Mouse (Mus musculus) forebrain, embryonic 10.5 days (tissue): ENCODE data around the gene Fscn2. TPM values are rescaled to one million over a fixed set of nuclear protein-coding genes. Genes with fewer than 3 reads are reported as not detected.

Experiments used
- DNase-seq: peaks from one replicate; pipeline ENCODE4 v3.0.0-alpha.2; 2017; ENCODE audit warnings: low spot score; ENCODE audit errors: extremely low spot score
- H3K27ac ChIP-seq: fragments of 300-500 bp; sonication (generic); 2 replicates; pipeline ENCODE4 v1.5.1; 2016; ENCODE audit warnings: mild to moderate bottlenecking
- H3K27me3 ChIP-seq: fragments of 300-500 bp; sonication (generic); 2 replicates; pipeline ENCODE4 v1.6.1; 2016; ENCODE audit warnings: mild to moderate bottlenecking; ENCODE audit not compliant: poor library complexity, severe bottlenecking
- H3K36me3 ChIP-seq: fragments of 300-500 bp; sonication (generic); replicated peaks from 2 replicates; pipeline ENCODE4 v1.6.1; 2016; ENCODE audit warnings: mild to moderate bottlenecking, moderate library complexity
- H3K4me1 ChIP-seq: fragments of 300-500 bp; sonication (generic); 2 replicates; pipeline ENCODE4 v1.6.1; 2016
- H3K4me3 ChIP-seq: fragments of 300-500 bp; sonication (generic); 2 replicates; pipeline ENCODE4 v1.5.1; 2016; ENCODE audit warnings: mild to moderate bottlenecking, moderate library complexity
- H3K9me3 ChIP-seq: fragments of 300-500 bp; sonication (generic); 2 replicates; pipeline ENCODE4 v1.6.1; 2016; ENCODE audit warnings: mild to moderate bottlenecking, moderate library complexity
- WGBS: fragments of 180-500 bp; shearing (Covaris S2); methylation state at CpG from one replicate; pipeline ENCODE4 v1.1.7; 2016; 5-methylcytosine and 5-hydroxymethylcytosine counted together
- polyA plus RNA-seq: library from polyadenylated mRNA; unstranded; fragments of >200 nt; fragmentation: Nextera tagmentation; extraction: Ambion mirVana; gene quantifications from 2 replicates; pipeline ENCODE4 v1.2.1, GENCODE M21; 2016

Fscn2 gene
- polyA plus RNA-seq, 1 experiment from 2014 or later, result not detected

DNA sequence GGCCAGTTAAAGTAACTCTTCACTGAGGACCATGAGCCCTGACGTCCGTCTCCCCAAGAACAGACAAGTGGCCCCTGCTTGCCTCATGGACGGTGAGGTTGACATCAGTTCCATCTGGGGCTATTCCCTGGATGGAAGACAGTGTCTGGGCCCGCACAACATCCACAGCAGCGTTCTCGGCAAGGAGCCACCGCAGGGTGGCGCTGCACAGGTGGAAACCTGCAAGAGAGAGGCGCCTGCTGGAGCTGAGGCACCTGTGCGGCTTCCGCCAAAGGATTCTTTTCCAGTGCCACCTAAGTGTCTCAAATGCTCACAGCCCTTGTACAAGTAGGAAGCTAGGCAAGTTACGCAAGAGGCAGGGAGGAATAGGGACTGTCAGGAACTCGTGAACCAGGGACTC, 11.7 kb downstream of the Fscn2 start:
- Histone ChIP-seq H3K4me1 (peaks cover 24% of the 10 kb centered on the region), H3K4me3 (no peak overlapping the region), H3K36me3 (peaks cover 89% of the 10 kb centered on the region), H3K27ac (no peak overlapping the region), H3K27me3 (no peaks in the 10 kb centered on the region), H3K9me3 (no peaks in the 10 kb centered on the region)
- no peak for DNase-seq
- WGBS, result 64% methylated on average over 13 of the region's 13 CpGs

DNA sequence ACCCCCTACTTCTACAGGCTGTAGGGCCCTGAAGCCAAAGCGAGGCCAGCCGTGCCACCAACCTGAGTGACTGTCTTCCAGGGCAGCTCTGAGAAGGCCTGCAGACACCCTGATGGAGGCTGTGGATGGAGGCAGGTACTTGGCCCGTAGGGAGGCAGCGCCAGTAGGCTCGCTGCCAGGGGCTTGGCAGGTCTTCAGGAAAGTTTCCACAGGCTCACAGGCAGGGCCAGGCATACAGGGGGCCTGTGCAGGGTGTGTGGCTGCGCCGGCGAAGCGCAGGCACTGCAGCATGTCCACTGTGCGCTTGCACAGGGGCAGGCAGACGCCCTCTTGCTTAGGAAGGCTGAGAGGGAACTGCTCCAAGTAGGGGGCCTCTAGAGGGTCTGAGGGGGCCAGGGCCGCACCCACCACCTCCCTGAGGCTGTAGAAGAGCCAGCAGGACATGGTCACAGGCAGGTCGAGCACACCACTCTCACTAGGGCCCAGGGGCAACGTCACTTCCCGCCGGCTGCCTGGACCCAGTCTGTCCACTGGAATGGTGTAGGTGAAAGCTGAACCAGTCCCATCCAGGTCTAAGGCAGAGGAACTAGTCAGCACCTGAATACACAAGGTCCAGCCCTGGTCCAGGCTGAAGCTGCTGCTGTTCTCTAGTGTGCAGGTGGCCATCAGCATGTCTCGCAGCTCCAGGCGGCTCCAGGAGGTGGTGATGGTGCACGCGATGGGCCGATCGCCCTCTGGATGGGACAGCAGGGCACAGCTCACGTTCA, 12.7 kb downstream of the Fscn2 start:
- 0 out of 2 replicates have a peak overlapping the region, but pooled peaks have one; percentile 4 for H3K4me3 ChIP-seq
- H3K27me3 ChIP-seq, result no peaks in the 10 kb centered on the region
- no peak for DNase-seq
- no peak overlapping the region for H3K27ac ChIP-seq
- peaks cover 31% of the 10 kb centered on the region for H3K4me1 ChIP-seq
- H3K36me3 ChIP-seq, result peaks cover 82% of the 10 kb centered on the region
- no peaks in the 10 kb centered on the region for H3K9me3 ChIP-seq
- 93% methylated on average over 23 of the region's 23 CpGs for WGBS

- Histone ChIP-seq H3K27me3 (no peaks in the 10 kb centered on the region), H3K36me3 (peaks cover 74% of the 10 kb centered on the region), H3K9me3 (no peaks in the 10 kb centered on the region), H3K4me1 (peaks cover 30% of the 10 kb centered on the region), H3K4me3 (no peak overlapping the region), H3K27ac (no peak overlapping the region)
- DNase-seq, result no peak
- WGBS, result 94% methylated on average over 10 of the region's 10 CpGs
These were observed 14.0 kb downstream of the Fscn2 start for GRCm38 (mm10) chr11:120375324-120375723.

DNA sequence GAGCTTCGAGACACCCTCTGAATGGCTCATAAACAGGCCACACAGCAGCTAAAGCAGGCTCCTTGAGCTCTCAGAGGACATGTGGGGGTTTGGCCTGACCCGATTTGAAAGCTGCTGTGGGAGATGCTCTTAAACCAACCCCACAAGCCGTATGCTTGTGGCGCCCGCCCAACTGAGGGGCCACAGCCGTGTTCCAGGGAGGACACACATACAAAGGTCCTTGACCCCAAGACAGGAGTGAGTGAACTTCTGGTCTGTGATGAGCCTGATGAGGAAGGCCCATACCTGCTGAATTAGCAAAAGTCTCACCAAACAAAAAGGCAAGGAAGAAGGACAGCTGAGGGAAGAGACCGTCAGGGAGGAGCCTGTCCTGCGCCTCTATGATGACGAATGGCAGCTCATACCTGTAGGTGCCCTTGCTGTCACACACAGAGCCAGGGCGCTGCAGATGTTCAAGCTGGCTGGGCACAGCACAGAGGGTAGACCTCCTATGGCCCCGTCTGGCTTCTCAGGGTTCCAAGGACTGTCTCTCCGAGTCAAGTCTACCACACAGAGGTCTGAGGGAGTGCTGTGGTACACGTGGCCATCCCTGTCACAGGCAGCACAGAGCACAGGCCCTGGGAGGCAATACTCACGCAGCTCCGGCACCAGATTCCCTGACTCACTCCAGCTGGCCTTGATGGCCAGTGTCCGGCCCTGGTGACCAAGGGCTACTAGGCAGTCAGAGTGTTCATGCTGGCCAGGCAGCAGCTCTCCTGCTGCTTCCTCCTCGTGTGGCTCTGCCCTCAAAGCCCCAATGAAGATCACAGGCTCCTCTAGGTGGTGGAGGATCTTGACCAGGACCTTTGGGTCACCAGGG, 15.2 kb downstream of the Fscn2 start:
- H3K9me3 ChIP-seq, result no peaks in the 10 kb centered on the region
- DNase-seq, result no peak
- H3K27me3 ChIP-seq, result no peaks in the 10 kb centered on the region
- H3K36me3 ChIP-seq, result peaks cover 76% of the 10 kb centered on the region
- peaks cover 30% of the 10 kb centered on the region for H3K4me1 ChIP-seq
- WGBS, result 90% methylated on average over 17 of the region's 17 CpGs
- H3K27ac ChIP-seq, result no peak overlapping the region
- H3K4me3 ChIP-seq, result no peak overlapping the region

GRCm38 (mm10) chr11:120377337-120377736, 16.0 kb downstream of the Fscn2 start:
- H3K36me3 ChIP-seq, result peaks cover 76% of the 10 kb centered on the region
- peaks cover 30% of the 10 kb centered on the region for H3K4me1 ChIP-seq
- DNase-seq, result no peak
- peak overlapping the region; percentile 9; the same call in 1 of the 2 replicates for H3K27ac ChIP-seq
- H3K9me3 ChIP-seq, result no peaks in the 10 kb centered on the region
- 83% methylated on average over 10 of the region's 10 CpGs for WGBS
- H3K27me3 ChIP-seq, result no peaks in the 10 kb centered on the region
- peak overlapping the region; percentile 81 for H3K4me3 ChIP-seq

- peak; percentile 37 for DNase-seq
- Histone ChIP-seq H3K4me1 (peaks cover 30% of the 10 kb centered on the region), H3K27ac (peak overlapping the region; percentile 87), H3K27me3 (no peaks in the 10 kb centered on the region), H3K36me3 (peaks cover 76% of the 10 kb centered on the region), H3K4me3 (peak overlapping the region; percentile 81), H3K9me3 (no peaks in the 10 kb centered on the region)
- WGBS, result 3% methylated on average over 40 of the region's 40 CpGs
These were observed 16.8 kb downstream of the Fscn2 start for GRCm38 (mm10) chr11:120378031-120378610.

- 10% methylated on average over 54 of the region's 54 CpGs for WGBS
- peak within 1 kb of the TSS; percentile 81 for H3K4me3 ChIP-seq
- DNase-seq, result peak; percentile 86
- peaks cover 30% of the 10 kb centered on the region for H3K4me1 ChIP-seq
- no peaks in the 10 kb centered on the region for H3K9me3 ChIP-seq
- peaks cover 76% of the 10 kb centered on the region for H3K36me3 ChIP-seq
- peak within 1 kb of the TSS; percentile 87 for H3K27ac ChIP-seq
- H3K27me3 ChIP-seq, result no peaks in the 10 kb centered on the region
These were observed 17.5 kb downstream of the Fscn2 start, which contains the start of gene Faap100 for GRCm38 (mm10) chr11:120378611-120379540. TSS of gene Faap100 (minus strand) at chr11:120378764.

DNA sequence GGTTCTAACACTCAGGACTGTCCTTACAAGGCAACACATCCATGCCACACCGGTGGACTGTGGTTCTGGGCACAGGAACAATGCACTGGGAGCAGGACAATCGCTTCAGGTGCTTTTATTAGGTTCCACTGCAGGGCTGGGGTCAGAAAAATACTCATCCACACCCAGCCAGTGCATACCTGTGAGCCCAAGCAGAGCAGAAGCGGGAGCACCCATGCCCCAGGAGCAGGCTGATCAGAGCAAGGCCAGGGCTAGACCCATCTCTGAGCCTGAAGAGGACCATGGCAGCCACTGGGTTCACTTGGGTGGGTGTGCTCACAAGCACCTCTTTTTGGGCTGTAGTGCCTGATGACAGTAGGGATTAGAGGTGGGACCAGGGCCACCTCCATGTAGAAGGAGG, 18.9 kb downstream of the Fscn2 start:
- H3K27ac ChIP-seq, result no peak overlapping the region
- 90% methylated on average over 3 of the region's 3 CpGs for WGBS
- H3K4me3 ChIP-seq, result no peak overlapping the region
- H3K4me1 ChIP-seq, result peaks cover 30% of the 10 kb centered on the region
- no peaks in the 10 kb centered on the region for H3K9me3 ChIP-seq
- H3K27me3 ChIP-seq, result no peaks in the 10 kb centered on the region
- H3K36me3 ChIP-seq, result peaks cover 76% of the 10 kb centered on the region
- DNase-seq, result no peak

- DNase-seq, result no peak
- Histone ChIP-seq H3K36me3 (peaks cover 76% of the 10 kb centered on the region), H3K4me1 (peaks cover 30% of the 10 kb centered on the region), H3K9me3 (no peaks in the 10 kb centered on the region), H3K27ac (no peak overlapping the region), H3K4me3 (no peak overlapping the region), H3K27me3 (no peaks in the 10 kb centered on the region)
- 91% methylated on average over 4 of the region's 4 CpGs for WGBS
These were observed 19.8 kb downstream of the Fscn2 start for GRCm38 (mm10) chr11:120381157-120381556.

DNA sequence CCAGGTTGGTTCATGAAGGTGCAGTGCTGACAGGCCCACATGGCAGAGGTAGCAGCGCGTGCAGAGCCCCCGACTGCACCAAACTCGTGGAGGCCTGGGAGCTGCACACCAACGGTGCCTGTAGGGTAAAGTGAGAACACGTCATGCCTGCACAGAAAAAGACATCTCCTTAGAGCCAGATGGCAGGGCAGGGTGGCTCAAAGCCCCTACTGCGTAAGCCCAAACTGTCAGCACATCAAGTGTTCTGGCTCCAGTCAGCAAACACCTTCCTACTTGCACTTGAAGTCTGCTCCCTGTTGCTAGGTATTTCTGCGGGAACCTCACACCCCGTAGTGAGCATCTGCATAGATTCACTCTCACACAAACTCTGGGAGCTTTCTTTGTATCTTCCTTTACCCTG, 21.2 kb downstream of the Fscn2 start:
- DNase-seq, result no peak
- H3K27ac ChIP-seq, result no peak overlapping the region
- peaks cover 20% of the 10 kb centered on the region for H3K4me1 ChIP-seq
- 0 out of 2 replicates have a peak overlapping the region, but pooled peaks have one; percentile 2 for H3K4me3 ChIP-seq
- H3K9me3 ChIP-seq, result no peaks in the 10 kb centered on the region
- WGBS, result 95% methylated on average over 9 of the region's 9 CpGs
- peaks cover 76% of the 10 kb centered on the region for H3K36me3 ChIP-seq
- no peaks in the 10 kb centered on the region for H3K27me3 ChIP-seq

DNA sequence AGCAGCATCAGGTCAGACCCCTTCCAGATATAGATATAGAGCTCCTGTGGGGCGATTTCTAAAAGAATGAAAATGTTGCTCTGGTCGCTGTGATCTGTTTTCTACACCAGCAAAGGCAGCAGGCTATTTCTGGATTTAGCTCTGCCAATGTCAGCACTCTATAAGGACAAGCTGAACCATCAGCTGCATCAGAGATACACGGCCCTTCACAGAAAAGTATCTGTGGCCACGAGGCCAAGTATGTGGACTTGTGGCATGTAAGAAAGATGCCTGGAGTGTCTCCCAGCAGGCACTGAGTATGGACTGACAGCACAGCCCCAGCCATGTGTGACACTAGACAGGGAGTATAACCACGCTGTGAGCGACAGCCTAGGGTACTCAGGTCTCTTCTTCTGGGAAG, 25.3 kb downstream of the Fscn2 start:
- no peak for DNase-seq
- 94% methylated on average over 6 of the region's 6 CpGs for WGBS
- no peaks in the 10 kb centered on the region for H3K27me3 ChIP-seq
- H3K36me3 ChIP-seq, result peaks cover 86% of the 10 kb centered on the region
- no peaks in the 10 kb centered on the region for H3K4me1 ChIP-seq
- no peak overlapping the region for H3K27ac ChIP-seq
- no peak overlapping the region for H3K4me3 ChIP-seq
- no peaks in the 10 kb centered on the region for H3K9me3 ChIP-seq

DNA sequence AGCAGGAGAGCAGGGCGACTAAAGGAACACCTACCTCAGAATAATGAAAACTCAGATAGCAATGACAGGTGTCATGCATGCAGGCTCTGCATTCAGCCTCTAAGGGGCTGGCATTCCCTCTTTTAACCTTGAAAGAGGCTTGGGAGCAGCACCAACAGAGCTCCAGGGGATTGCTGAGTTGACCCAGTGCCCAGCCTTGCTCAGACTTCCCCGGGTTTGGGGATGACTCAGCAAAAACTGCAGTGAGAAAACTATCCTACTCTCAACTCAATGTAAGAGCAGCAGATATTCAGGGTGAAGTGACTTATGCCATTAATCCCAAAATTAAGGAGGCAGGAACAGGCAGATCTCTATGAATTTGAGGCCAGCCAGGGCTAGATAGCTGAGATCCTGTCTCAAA, 25.8 kb downstream of the Fscn2 start:
- H3K27ac ChIP-seq, result no peak overlapping the region
- DNase-seq, result no peak
- 88% methylated on average over 2 of the region's 2 CpGs for WGBS
- H3K27me3 ChIP-seq, result no peaks in the 10 kb centered on the region
- H3K4me1 ChIP-seq, result no peaks in the 10 kb centered on the region
- no peak overlapping the region for H3K4me3 ChIP-seq
- H3K36me3 ChIP-seq, result peaks cover 86% of the 10 kb centered on the region
- no peaks in the 10 kb centered on the region for H3K9me3 ChIP-seq
